Mouse (Mus musculus) spleen, adult 2 months (tissue): Measurements from ENCODE around the gene Mdm1.

ENCODE experiments used
- CTCF ChIP-seq: fragments of 200-500 bp; IDR thresholded peaks from 2 replicates; pipeline ENCODE4 v1.5.1; 2011; ENCODE audit warnings: mild to moderate bottlenecking, inconsistent platforms; ENCODE audit not compliant: insufficient read depth, insufficient read length, insufficient replicate concordance; ENCODE audit errors: extremely low read depth
- POLR2A ChIP-seq: fragments of 200-500 bp; IDR thresholded peaks from 2 replicates; pipeline ENCODE4 v1.6.1; 2011; ENCODE audit warnings: low read depth, low read length, inconsistent platforms

DNA sequence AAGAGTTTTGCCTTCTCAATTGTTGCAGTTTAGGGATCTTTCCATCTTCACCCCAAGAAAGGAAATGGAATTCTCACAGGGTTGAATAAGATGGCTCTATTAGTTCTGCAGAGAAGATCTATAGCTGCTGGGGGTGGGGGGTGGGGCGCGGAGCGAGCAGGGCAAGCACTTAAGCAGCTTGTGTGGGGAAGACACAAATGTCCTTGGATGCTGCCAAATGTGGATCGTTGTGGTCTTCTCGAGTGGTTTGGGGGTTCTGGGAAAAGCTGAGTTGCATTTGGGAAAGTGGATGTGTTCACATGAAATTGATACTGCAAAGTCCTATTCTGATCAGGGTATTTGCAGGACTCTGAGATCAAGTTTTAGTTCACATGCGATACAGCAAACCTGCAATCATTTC is 48.9 kb upstream of the Mdm1 start:
- TF ChIP-seq POLR2A (no peak), CTCF (no peak)
